Mouse (Mus musculus) midbrain, embryonic 12.5 days (tissue): ENCODE measurements around the gene Olfr877. TPM values are rescaled to one million over a fixed set of nuclear protein-coding genes. Genes with fewer than 3 reads are reported as not detected.

ENCODE experiments used
- ATAC-seq: fragments of 200-750 bp; cut with Nextera tagmentation; 2 replicates; pipeline ENCODE4 v1.8.0; 2017; ENCODE audit warnings: low read depth, moderate TSS enrichment, moderate library complexity; ENCODE audit not compliant: low FRiP score
- H3K27ac ChIP-seq: fragments of 300-500 bp; sonication (generic); replicated peaks from 2 replicates; pipeline ENCODE4 v1.5.1; 2016; ENCODE audit warnings: mild to moderate bottlenecking
- H3K27me3 ChIP-seq: fragments of 300-500 bp; sonication (generic); 2 replicates; pipeline ENCODE4 v1.6.1; 2016; ENCODE audit warnings: mild to moderate bottlenecking
- H3K36me3 ChIP-seq: fragments of 300-500 bp; sonication (generic); 2 replicates; pipeline ENCODE4 v1.6.1; 2016
- H3K4me1 ChIP-seq: fragments of 300-500 bp; sonication (generic); 2 replicates; pipeline ENCODE4 v1.6.1; 2016
- H3K4me2 ChIP-seq: fragments of 300-500 bp; sonication (generic); replicated peaks from 2 replicates; pipeline ENCODE4 v1.6.1; 2016; ENCODE audit warnings: mild to moderate bottlenecking, moderate library complexity
- H3K4me3 ChIP-seq: fragments of 300-500 bp; sonication (generic); 2 replicates; pipeline ENCODE4 v1.5.1; 2016; ENCODE audit warnings: mild to moderate bottlenecking
- H3K9ac ChIP-seq: fragments of 300-500 bp; sonication (generic); replicated peaks from 2 replicates; pipeline ENCODE4 v1.6.1; 2016; ENCODE audit warnings: mild to moderate bottlenecking, moderate library complexity
- H3K9me3 ChIP-seq: fragments of 300-500 bp; sonication (generic); 2 replicates; pipeline ENCODE4 v1.6.1; 2016; ENCODE audit warnings: mild to moderate bottlenecking
- WGBS: fragments of 180-500 bp; shearing (Covaris S2); methylation state at CpG from one replicate; pipeline ENCODE4 v1.1.7; 2016; 5-methylcytosine and 5-hydroxymethylcytosine counted together
- polyA plus RNA-seq: library from polyadenylated mRNA; unstranded; fragments of >200 nt; fragmentation: Nextera tagmentation; extraction: Ambion mirVana; gene quantifications from 2 replicates; pipeline ENCODE4 v1.2.1, GENCODE M21; 2016

The Olfr877 gene
- polyA plus RNA-seq, 1 experiment from 2014 or later: not detected

GRCm38 (mm10) chr9:37896661-37897060 is 42.6 kb downstream of the Olfr877 start, which contains the start of gene Olfr145:
TSS of gene Olfr145 (plus strand) at chr9:37896724.
- H3K36me3 ChIP-seq: no peaks in the 10 kb centered on the region
- H3K27ac ChIP-seq: no peak within 1 kb of the TSS

GRCm38 (mm10) chr9:37905555-37905954 is 51.5 kb downstream of the Olfr877 start:
- no peak overlapping the region for H3K9ac ChIP-seq
- H3K4me3 ChIP-seq: no peak overlapping the region
- no peak overlapping the region for H3K4me2 ChIP-seq
- no peak overlapping the region for H3K27ac ChIP-seq
- H3K27me3 ChIP-seq: no peaks in the 10 kb centered on the region
- H3K4me1 ChIP-seq: no peaks in the 10 kb centered on the region
- no peak for ATAC-seq
- WGBS: 77% methylated on average over 3 of the region's 3 CpGs
- no peaks in the 10 kb centered on the region for H3K36me3 ChIP-seq
- H3K9me3 ChIP-seq: no peaks in the 10 kb centered on the region

More at GRCm38 (mm10) chr9:37896661-37897060, 42.6 kb downstream of the Olfr877 start, which contains the start of gene Olfr145:
- no peak within 1 kb of the TSS for H3K4me3 ChIP-seq
- H3K4me1 ChIP-seq: no peaks in the 10 kb centered on the region
- ATAC-seq: no peak
- WGBS: 21% methylated on average over 2 of the region's 2 CpGs
- H3K9me3 ChIP-seq: no peaks in the 10 kb centered on the region
- no peak within 1 kb of the TSS for H3K4me2 ChIP-seq
- H3K9ac ChIP-seq: no peak within 1 kb of the TSS
- H3K27me3 ChIP-seq: no peaks in the 10 kb centered on the region

Other genes starting within 250 kb of the Olfr877 start
- gene Spa17, start 240.5 kb upstream of the Olfr877 start, polyA plus RNA-seq: 13.2 and 15.9 TPM in 2 replicates
- gene Tbrg1, start 197.0 kb upstream of the Olfr877 start, polyA plus RNA-seq: 106 and 123 TPM in 2 replicates
- 0.24 and 0.71 TPM in 2 replicates for gene Panx3, start 185.0 kb upstream of the Olfr877 start, polyA plus RNA-seq
- gene Olfr160, start 138.0 kb upstream of the Olfr877 start, polyA plus RNA-seq: not detected in 2 replicates
- not detected in 2 replicates for gene Olfr874, start 109.2 kb upstream of the Olfr877 start, polyA plus RNA-seq
- gene Olfr875, start 82.4 kb upstream of the Olfr877 start, polyA plus RNA-seq: not detected in 2 replicates
- gene Olfr876, start 51.2 kb upstream of the Olfr877 start, polyA plus RNA-seq: not detected in 2 replicates
- gene Olfr145, start 42.5 kb downstream of the Olfr877 start, polyA plus RNA-seq: not detected in 2 replicates
- not detected in 2 replicates for gene Olfr878, start 63.6 kb downstream of the Olfr877 start, polyA plus RNA-seq
- not detected in 2 replicates for gene Olfr881, start 137.6 kb downstream of the Olfr877 start, polyA plus RNA-seq
- gene Olfr883, start 171.5 kb downstream of the Olfr877 start, polyA plus RNA-seq: not detected in 2 replicates
- not detected in 2 replicates for gene Olfr884, start 192.3 kb downstream of the Olfr877 start, polyA plus RNA-seq
- not detected in 2 replicates for gene Olfr885, start 207.1 kb downstream of the Olfr877 start, polyA plus RNA-seq
- not detected in 2 replicates for gene Olfr887, start 229.8 kb downstream of the Olfr877 start, polyA plus RNA-seq